Mouse (Mus musculus) testis, adult 2 months (tissue): ENCODE results near the gene Nup107. TPM values are rescaled to one million over a fixed set of nuclear protein-coding genes. Genes with fewer than 3 reads are reported as not detected.

Source experiments
- H3K27ac ChIP-seq: fragments of 200-500 bp; 2 replicates; pipeline ENCODE4 v1.5.1; 2012; ENCODE audit warnings: low read depth, low read length; ENCODE audit not compliant: control insufficient read depth, insufficient read depth
- H3K27me3 ChIP-seq: fragments of 200-500 bp; 2 replicates; pipeline ENCODE4 v1.6.1; 2012; ENCODE audit warnings: mild to moderate bottlenecking, low read length, moderate library complexity; ENCODE audit not compliant: control insufficient read depth, insufficient read depth
- H3K36me3 ChIP-seq: fragments of 200-500 bp; 2 replicates; pipeline ENCODE4 v1.6.1; 2012; ENCODE audit warnings: mild to moderate bottlenecking, low read length; ENCODE audit not compliant: control insufficient read depth, insufficient read depth
- H3K4me1 ChIP-seq: fragments of 200-500 bp; 2 replicates; pipeline ENCODE4 v1.6.1; 2012; ENCODE audit warnings: low read length; ENCODE audit not compliant: control insufficient read depth, insufficient read depth
- H3K4me3 ChIP-seq: fragments of 200-500 bp; 2 replicates; pipeline ENCODE4 v1.5.1; 2012; ENCODE audit warnings: low read depth, mild to moderate bottlenecking, low read length, moderate library complexity, mixed read lengths; ENCODE audit not compliant: control insufficient read depth
- CTCF ChIP-seq: fragments of 200-500 bp; IDR thresholded peaks from 2 replicates; pipeline ENCODE4 v1.5.1; 2012; ENCODE audit warnings: low read depth, mild to moderate bottlenecking, inconsistent platforms, low read length, moderate library complexity; ENCODE audit not compliant: control insufficient read depth, insufficient read depth, insufficient replicate concordance
- POLR2A ChIP-seq: fragments of 200-500 bp; IDR thresholded peaks from 2 replicates; pipeline ENCODE4 v1.6.1; 2012; ENCODE audit warnings: low read depth, mild to moderate bottlenecking, inconsistent platforms, low read length, moderate library complexity; ENCODE audit not compliant: control insufficient read depth
- polyA plus RNA-seq: library from polyadenylated mRNA; depleted of rRNA; stranded (reverse); fragments of >200 nt; gene quantifications from 2 replicates; pipeline ENCODE4 v1.2.3, GENCODE M21; 2012

Nup107 gene
- polyA plus RNA-seq, 1 experiment, result 16.8 TPM

GRCm38 (mm10) chr10:117830797-117831196 is 38.3 kb upstream of the Nup107 start:
- Histone ChIP-seq H3K27me3 (no peaks in the 10 kb centered on the region), H3K4me3 (no peak overlapping the region), H3K36me3 (no peaks in the 10 kb centered on the region), H3K4me1 (peaks cover 14% of the 10 kb centered on the region), H3K27ac (no peak overlapping the region)
- TF ChIP-seq CTCF (no peak), POLR2A (no peak)

- TF ChIP-seq POLR2A (no peak), CTCF (no peak)
- Histone ChIP-seq H3K27ac (no peak overlapping the region), H3K27me3 (no peaks in the 10 kb centered on the region), H3K4me1 (peaks cover 14% of the 10 kb centered on the region), H3K4me3 (no peak overlapping the region), H3K36me3 (no peaks in the 10 kb centered on the region)
Measured at GRCm38 (mm10) chr10:117829472-117830155, 37.1 kb upstream of the Nup107 start.

- Histone ChIP-seq H3K4me1 (peaks cover 14% of the 10 kb centered on the region), H3K36me3 (no peaks in the 10 kb centered on the region), H3K27ac (no peak overlapping the region), H3K4me3 (no peak overlapping the region), H3K27me3 (no peaks in the 10 kb centered on the region)
- TF ChIP-seq CTCF, result no peak
- TF ChIP-seq POLR2A, result no peak
Measured at GRCm38 (mm10) chr10:117829022-117829421, 36.5 kb upstream of the Nup107 start.

GRCm38 (mm10) chr10:117828536-117828935 is 36.0 kb upstream of the Nup107 start:
- Histone ChIP-seq H3K4me1 (peaks cover 14% of the 10 kb centered on the region), H3K27me3 (no peaks in the 10 kb centered on the region), H3K4me3 (no peak overlapping the region), H3K36me3 (no peaks in the 10 kb centered on the region), H3K27ac (no peak overlapping the region)
- TF ChIP-seq POLR2A, result no peak
- no peak for TF ChIP-seq CTCF

- Histone ChIP-seq H3K27ac (no peak overlapping the region), H3K4me3 (no peak overlapping the region), H3K27me3 (no peaks in the 10 kb centered on the region), H3K4me1 (peaks cover 14% of the 10 kb centered on the region), H3K36me3 (peaks cover 2% of the 10 kb centered on the region)
- TF ChIP-seq CTCF, result no peak
- no peak for TF ChIP-seq POLR2A
Measured at GRCm38 (mm10) chr10:117824647-117825046, 32.1 kb upstream of the Nup107 start.

GRCm38 (mm10) chr10:117824139-117824538 is 31.6 kb upstream of the Nup107 start:
- H3K36me3 ChIP-seq, result peaks cover 2% of the 10 kb centered on the region

GRCm38 (mm10) chr10:117823321-117823720 is 30.8 kb upstream of the Nup107 start:
- TF ChIP-seq CTCF (no peak), POLR2A (no peak)
- H3K36me3 ChIP-seq, result peaks cover 2% of the 10 kb centered on the region
- H3K27me3 ChIP-seq, result no peaks in the 10 kb centered on the region
- H3K4me1 ChIP-seq, result peaks cover 14% of the 10 kb centered on the region
- H3K27ac ChIP-seq, result no peak overlapping the region
- no peak overlapping the region for H3K4me3 ChIP-seq

More at GRCm38 (mm10) chr10:117824139-117824538, 31.6 kb upstream of the Nup107 start:
- Histone ChIP-seq H3K4me1 (peaks cover 14% of the 10 kb centered on the region), H3K27ac (no peak overlapping the region), H3K27me3 (no peaks in the 10 kb centered on the region), H3K4me3 (no peak overlapping the region)
- no peak for TF ChIP-seq CTCF
- no peak for TF ChIP-seq POLR2A
